In the genomic region with DNA sequence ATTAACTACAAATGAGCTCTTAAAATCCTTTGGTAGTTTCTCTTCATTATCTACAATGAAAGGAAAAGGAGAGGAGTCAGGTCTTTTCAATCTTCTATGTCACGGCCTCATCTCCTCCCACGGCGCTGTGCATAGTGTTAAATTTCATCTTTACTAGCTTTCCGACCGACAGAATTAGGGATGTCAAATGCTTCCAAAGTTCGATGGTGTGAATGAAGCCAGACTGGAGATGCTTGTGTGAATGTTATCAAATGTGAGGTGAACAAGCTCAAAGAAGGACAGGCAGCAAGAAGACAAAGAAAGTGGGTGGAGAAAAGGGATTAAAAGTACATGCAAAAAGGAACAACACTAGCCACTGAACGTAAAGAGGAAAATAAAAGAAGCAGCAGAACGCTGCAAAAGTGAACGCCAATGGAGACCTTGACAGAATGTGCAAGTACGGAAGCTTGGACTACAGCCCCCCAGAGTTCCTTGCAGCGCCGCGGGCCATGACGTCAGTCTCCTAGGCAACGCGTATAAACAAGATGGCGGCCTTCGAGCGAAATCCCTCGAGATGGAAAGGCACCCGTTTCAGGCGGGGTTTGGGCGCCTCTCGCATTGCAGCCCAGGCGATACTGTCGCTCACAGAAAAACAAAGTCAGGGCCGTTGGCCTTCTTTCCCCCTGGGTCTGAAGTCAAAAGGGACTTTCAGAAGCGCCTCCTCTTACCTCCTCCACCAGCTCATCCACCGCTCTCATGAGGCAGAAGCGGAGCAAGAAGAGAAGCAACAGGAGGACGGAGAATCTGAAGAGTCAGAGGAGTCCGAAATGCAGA, we compare ENCODE assay signal across 8 mouse cellular contexts. TPM values are rescaled to one million over a fixed set of nuclear protein-coding genes. Genes with fewer than 3 reads are reported as not detected.
A peak's percentile ranks its signal among the peaks of the same experiment; 100 is the strongest.
DNase-seq lines count a peak whose midpoint lies in the region; ATAC-seq and TF ChIP-seq lines count a peak whose summit lies in the region.

A gene (plus strand): TSS at position 516 of the 813 bp plus-strand sequence.

- peak; percentile 95 for DNase-seq in MEL (ENCODE audit: low read depth, low spot score)
- peak; percentile 85 to 89 for DNase-seq in cerebellum, adult 18-20 months
- DNase-seq in hindbrain, embryonic 11.5 days (ENCODE audit: low spot score): peak; percentile 92
- peak; percentile 87 for DNase-seq in layer of hippocampus, postnatal 10 days (ENCODE audit: low spot score in 2 of 2)
- peak; percentile 93 for DNase-seq in lung, postnatal 10 days
- peak; percentile 82 for DNase-seq in ovary, postnatal 36 days (ENCODE audit: low spot score)
- peak; percentile 88 for DNase-seq in thymus, postnatal 25 days

- no peak for TF ChIP-seq CTCF in MEL (IDR thresholded peaks at IDR 0.05 in 2 of 3, conservative IDR thresholded peaks at IDR 0.05 in 1 of 3; ENCODE audit: control insufficient read depth in 1 of 3, insufficient read depth in 1 of 3, low read depth in 2 of 3, low read length in 3 of 3, poor library complexity in 1 of 3, severe bottlenecking in 1 of 3)

- peaks cover 0 to 10% of the 10 kb centered on the region in 2 experiments; a peak in 2 of 4 replicates for H3K36me3 ChIP-seq in MEL (ENCODE audit: control insufficient read depth in 1 of 2, insufficient read depth in 2 of 2, low read length in 2 of 2)
- no peaks in the 10 kb centered on the region for H3K36me3 ChIP-seq in hindbrain, embryonic 11.5 days (ENCODE audit: control insufficient read depth, insufficient read depth, low read length)

- H3K4me2 ChIP-seq in hindbrain, embryonic 11.5 days (replicated peaks; ENCODE audit: low read depth, low read length): peak within 1 kb of the TSS; percentile 88

- H3K27ac ChIP-seq in MEL (ENCODE audit: control insufficient read depth, low read depth, low read length): peak within 1 kb of the TSS; percentile 31; the same call in 1 of the 2 replicates
- H3K27ac ChIP-seq in hindbrain, embryonic 11.5 days (ENCODE audit: low read depth, low read length): no peak within 1 kb of the TSS

- peak; percentile 3 to 70; a peak in 2 of 4 replicates for TF ChIP-seq POLR2A in MEL (IDR thresholded peaks at IDR 0.05; ENCODE audit: control insufficient read depth in 1 of 2, insufficient read depth in 1 of 2, low read depth in 1 of 2, low read length in 2 of 2, poor library complexity in 1 of 2)

- peak within 1 kb of the TSS; percentile 61 to 88 for H3K4me3 ChIP-seq in MEL (ENCODE audit: control insufficient read depth in 1 of 2, insufficient read depth in 1 of 2, low read depth in 2 of 2, low read length in 2 of 2)
- peak within 1 kb of the TSS; percentile 65 for H3K4me3 ChIP-seq in hindbrain, embryonic 11.5 days (ENCODE audit: low read depth, low read length)

- H3K79me2 ChIP-seq in MEL (ENCODE audit: control insufficient read depth, insufficient read depth, low read length, poor library complexity): no peaks in the 10 kb centered on the region; the same call in 1 of the 2 replicates

- peaks cover 4 to 6% of the 10 kb centered on the region in 2 experiments for H3K4me1 ChIP-seq in MEL (ENCODE audit: control insufficient read depth in 1 of 2, insufficient read depth in 2 of 2, low read length in 2 of 2)
- H3K4me1 ChIP-seq in hindbrain, embryonic 11.5 days (replicated peaks; ENCODE audit: control insufficient read depth, insufficient read depth, low read length): no peaks in the 10 kb centered on the region

- WGBS in hindbrain, embryonic 11.5 days: 6% methylated on average over 32 of the region's 32 CpGs

- peak; percentile 100 for ATAC-seq in frontal cortex, adult (ENCODE audit: low TSS enrichment)
- peak; percentile 93 for ATAC-seq in hindbrain, embryonic 11.5 days (ENCODE audit: low FRiP score)

- no peak for TF ChIP-seq RAD21 in MEL (IDR thresholded peaks at IDR 0.05; ENCODE audit: low read depth, low read length)

- 0 out of 4 replicates have a peak, but pooled peaks cover 0 to 3% of the 10 kb centered on the region in 2 experiments for H3K27me3 ChIP-seq in MEL (ENCODE audit: control insufficient read depth in 1 of 2, insufficient read depth in 2 of 2, low read length in 2 of 2)
- H3K27me3 ChIP-seq in hindbrain, embryonic 11.5 days (ENCODE audit: control insufficient read depth, insufficient read depth, low read length): no peaks in the 10 kb centered on the region

- TF ChIP-seq EP300 in MEL (IDR thresholded peaks at IDR 0.05; ENCODE audit: low read depth in 1 of 2, low read length in 2 of 2): no peak

- H3K9ac ChIP-seq in MEL (ENCODE audit: control insufficient read depth, low read depth, low read length, poor library complexity, severe bottlenecking): peak within 1 kb of the TSS; percentile 77
- H3K9ac ChIP-seq in hindbrain, embryonic 11.5 days (ENCODE audit: low read depth, low read length): peak within 1 kb of the TSS; percentile 59

- no peaks in the 10 kb centered on the region for H3K9me3 ChIP-seq in MEL (replicated peaks; ENCODE audit: insufficient read depth, low read length)
- H3K9me3 ChIP-seq in hindbrain, embryonic 11.5 days (ENCODE audit: control insufficient read depth, low read length): no peaks in the 10 kb centered on the region

TF ChIP-seq in MEL, 35 proteins besides CTCF, POLR2A, EP300 and RAD21:
- TF ChIP-seq SIN3A (IDR thresholded peaks at IDR 0.05; ENCODE audit: low read length) (peak; percentile 98), CHD2 (IDR thresholded peaks at IDR 0.05; ENCODE audit: low read length) (peak; percentile 42), ETS1 (IDR thresholded peaks at IDR 0.05; ENCODE audit: low read depth, low read length) (no peak), ZNF384 (IDR thresholded peaks at IDR 0.05; ENCODE audit: low read depth, low read length) (no peak), MXI1 (IDR thresholded peaks at IDR 0.05; ENCODE audit: low read depth, low read length) (peak; percentile 93; the same call in 1 of the 2 replicates), NELFE (IDR thresholded peaks at IDR 0.05; ENCODE audit: low read depth, low read length) (peak; percentile 48; the same call in 1 of the 2 replicates), ELF1 (IDR thresholded peaks at IDR 0.05; ENCODE audit: low read depth, low read length) (peak; percentile 81), POLR2AphosphoS2 (IDR thresholded peaks at IDR 0.05; ENCODE audit: low read length) (no peak), GABPA (IDR thresholded peaks at IDR 0.05; ENCODE audit: low read depth, low read length) (no peak), HCFC1 (IDR thresholded peaks at IDR 0.05; ENCODE audit: low read depth, low read length) (peak; percentile 90), TBP (IDR thresholded peaks at IDR 0.05; ENCODE audit: low read depth, low read length) (no peak; the same call in 1 of the 2 replicates), MAX (IDR thresholded peaks at IDR 0.05; ENCODE audit: low read length) (no peak)

RNA-seq across cellular contexts. Expression of the gene that starts here (rescaled TPM):
- total RNA-seq in MEL (2012; rRNA removed): 0.12 and 0.20 TPM in 2 replicates
- polyA plus RNA-seq in MEL (2012; ENCODE audit: insufficient read depth in 1 of 2, insufficient read length in 2 of 2, low read depth in 1 of 2, low replicate concordance in 2 of 2, missing spikeins in 1 of 2): 1 to 10 TPM in 1 of 2 experiments, not detected in 1; 1.6 TPM
- 0.63 and 1.9 TPM in 2 replicates for polyA plus RNA-seq in hindbrain, embryonic 11.5 days (2014; fragmentation: Nextera tagmentation; extraction: Ambion mirVana)
- 1 to 10 TPM; 2.2 to 3.2 TPM for total RNA-seq in layer of hippocampus, postnatal 10 days (2021)
